Mouse (Mus musculus): Measurements from ENCODE around the gene Trim25.

Trim25 gene

DNA sequence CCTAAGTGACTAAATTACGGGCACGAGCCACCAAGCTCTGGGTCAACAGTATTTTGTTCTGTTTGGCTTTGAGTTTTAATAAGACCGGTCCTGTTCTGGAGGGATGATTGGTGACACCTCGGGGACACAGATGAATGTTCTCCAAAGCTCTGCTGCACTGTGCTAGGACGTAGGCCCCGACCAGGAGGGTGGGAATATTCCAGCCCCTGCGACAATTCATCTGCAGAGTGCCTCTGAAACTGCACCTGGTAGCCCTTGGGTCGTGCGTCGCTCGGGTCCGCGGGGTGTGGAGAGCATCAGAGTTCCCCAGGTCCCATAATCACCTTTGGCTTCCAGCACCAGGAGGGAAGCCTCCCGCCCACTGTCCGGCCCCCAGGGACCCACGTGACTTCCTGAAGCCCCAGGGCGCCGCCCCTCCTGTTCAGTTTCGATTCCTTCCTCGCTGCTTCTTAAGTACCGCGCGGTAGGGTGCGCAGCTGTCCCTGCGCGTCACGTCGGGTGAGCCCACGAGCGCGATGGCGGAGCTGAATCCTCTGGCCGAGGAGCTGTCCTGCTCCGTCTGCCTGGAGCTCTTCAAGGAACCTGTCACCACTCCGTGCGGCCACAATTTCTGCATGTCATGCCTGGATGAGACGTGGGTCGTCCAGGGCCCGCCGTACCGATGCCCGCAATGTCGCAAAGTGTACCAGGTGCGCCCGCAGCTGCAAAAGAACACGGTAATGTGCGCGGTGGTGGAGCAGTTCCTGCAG is at the start of gene Trim25:
TSS of gene Trim25 (plus strand) at position 403 of the 749 bp plus-strand sequence.
- in situ Hi-C loops (cut with MboI; ENCODE audit: low sequenced_read_pairs) = no loop called here

DNA sequence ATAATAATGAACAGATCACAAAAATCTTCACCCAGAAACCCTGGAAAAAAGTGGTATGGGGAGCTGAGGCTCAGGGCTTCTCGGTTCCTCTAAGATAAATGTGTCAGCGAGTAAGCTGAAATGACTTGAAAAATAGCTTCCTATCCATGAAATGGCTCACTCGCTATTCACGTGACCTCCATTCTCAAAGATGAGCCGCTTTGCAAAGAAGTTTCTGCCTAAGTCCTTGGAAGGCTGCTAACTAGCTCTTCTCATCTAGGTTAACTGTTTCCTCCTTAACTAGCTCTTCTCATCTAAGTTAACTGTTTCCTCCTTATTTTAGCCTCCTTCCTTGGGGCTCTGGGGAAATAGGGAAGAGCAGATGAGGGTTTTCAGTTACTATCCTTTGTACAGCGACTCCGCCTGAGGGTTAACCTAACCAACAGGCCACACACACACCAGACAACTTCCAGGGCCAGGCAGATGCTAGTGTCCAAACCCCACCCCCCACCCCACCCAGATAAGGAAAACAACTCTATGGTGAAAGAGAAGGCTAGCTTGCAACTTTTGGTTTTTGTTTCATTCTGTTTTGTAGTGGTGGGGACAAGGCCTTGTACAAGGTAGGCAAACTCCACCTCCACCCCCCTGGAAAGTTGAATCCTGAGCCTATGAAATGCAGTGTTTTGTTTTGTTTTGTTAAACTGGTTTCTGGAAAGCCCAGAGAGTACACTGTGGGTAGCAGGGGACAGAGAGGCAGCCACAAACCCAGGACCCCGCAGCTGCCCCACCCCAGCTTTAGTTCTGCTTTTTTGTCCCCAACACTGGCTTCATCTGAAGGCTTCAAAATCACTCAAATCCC is 49.2 kb upstream of the Trim25 start:
- in situ Hi-C loops (cut with MboI; ENCODE audit: low sequenced_read_pairs) = no loop called here

DNA sequence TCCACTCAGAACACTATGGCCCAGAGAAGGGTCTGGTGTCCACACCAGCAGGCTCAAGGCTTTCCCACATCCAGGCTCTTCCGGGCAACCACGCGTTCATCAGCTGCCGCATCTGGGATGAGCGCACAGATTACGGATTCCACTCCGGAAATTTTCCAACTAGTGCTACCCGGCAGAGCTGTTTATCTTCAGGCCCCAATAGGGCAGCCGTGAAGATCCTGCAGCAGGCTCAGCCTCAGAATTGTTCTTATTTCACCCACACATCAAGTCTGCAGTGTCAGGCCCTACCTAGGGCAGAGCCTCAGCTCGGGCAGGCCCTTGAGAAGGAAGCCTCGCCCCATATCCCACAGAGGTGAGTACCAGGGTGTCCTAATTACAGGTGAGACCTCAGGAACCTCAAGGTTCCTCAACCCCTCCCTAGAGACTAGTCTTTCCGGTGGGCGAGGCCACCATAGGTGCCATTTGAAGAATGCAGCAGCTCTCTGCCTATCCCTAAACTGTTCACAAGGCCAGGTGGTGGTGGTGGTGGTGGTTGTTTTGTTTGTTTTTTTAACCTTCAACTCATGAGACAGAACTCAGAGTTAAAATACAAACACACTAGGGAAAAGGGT is 48.4 kb upstream of the Trim25 start:
- in situ Hi-C loops (cut with MboI; ENCODE audit: low sequenced_read_pairs) = no loop called here

DNA sequence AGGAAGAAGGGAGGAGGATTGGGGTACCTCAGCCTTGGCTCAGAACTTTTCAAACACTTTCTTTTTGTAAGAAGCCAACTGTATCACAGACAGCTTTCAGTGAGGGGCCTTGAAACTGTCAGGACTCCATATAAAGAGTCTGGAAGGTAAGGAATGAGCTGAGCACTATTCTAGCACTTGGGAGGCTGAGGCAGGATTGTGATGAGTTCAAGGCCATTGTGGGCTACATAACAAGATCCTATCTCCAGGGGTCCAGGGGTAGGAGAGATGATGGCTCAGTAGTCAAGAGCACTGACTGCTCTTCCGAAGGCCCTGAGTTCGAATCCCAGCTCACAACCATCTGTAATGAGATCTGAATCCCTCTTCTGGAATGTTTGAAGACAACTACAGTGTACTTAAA is 47.6 kb upstream of the Trim25 start:
- in situ Hi-C loops (cut with MboI; ENCODE audit: low sequenced_read_pairs) = no loop called here

DNA sequence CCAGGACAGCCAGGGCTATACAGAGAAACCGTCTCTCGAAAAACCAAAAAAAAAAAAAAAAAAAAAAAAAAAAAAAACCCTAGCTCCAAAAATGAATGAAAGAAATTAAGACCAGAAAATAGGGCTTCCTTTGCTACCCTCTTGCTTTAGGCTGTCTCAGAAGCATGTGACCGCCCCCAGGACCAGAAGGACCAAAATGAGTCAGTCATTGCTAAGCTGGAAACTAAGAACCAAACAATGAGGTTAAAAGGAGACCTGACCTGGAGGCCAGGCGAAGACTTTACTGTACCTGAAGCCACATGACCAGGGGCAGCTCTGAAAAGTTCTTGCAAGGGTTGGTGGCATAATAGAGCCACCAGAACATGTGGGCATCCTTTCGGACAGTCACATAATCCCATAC is 47.1 kb upstream of the Trim25 start:
- in situ Hi-C loops (cut with MboI; ENCODE audit: low sequenced_read_pairs) = no loop called here

DNA sequence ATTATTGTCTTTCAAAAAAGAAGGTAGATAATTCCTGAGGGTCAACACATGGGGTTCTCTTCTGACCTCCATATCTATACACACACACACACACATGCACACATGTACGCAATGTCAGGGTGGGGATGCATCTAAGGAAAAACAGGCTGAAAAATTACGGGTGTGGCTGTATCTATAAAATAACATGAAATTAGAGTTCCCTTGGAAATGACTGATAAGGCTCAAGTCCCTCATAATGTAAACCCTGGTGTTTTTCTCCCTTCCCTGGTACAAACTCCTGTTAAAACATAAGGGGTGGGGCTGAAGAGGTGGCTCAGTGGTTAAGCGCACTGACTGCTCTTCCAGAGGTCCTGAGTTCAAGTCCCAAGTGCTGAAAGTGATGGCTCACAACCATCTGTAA is 45.6 kb upstream of the Trim25 start:
- in situ Hi-C loops (cut with MboI; ENCODE audit: low sequenced_read_pairs) = no loop called here

DNA sequence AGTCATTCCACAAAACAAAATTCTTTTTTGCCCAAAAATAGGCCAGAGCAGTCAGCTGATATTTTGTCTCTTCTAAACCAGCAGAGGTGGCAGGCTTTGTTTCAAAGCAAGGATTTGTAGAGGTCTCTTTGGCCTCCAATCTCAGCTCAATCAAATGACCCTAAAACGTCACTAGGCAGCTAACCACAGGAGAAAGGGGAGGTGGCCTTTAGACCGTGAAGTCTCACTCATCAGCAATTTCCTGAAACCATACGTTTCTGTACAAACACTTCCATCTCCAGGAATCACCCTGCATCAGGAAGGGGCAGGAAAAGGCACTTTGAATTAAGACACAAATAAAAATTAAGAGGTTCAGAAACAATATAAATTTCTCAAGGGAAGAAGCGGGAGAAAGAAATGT is 44.4 kb upstream of the Trim25 start:
- in situ Hi-C loops (cut with MboI; ENCODE audit: low sequenced_read_pairs) = no loop called here

DNA sequence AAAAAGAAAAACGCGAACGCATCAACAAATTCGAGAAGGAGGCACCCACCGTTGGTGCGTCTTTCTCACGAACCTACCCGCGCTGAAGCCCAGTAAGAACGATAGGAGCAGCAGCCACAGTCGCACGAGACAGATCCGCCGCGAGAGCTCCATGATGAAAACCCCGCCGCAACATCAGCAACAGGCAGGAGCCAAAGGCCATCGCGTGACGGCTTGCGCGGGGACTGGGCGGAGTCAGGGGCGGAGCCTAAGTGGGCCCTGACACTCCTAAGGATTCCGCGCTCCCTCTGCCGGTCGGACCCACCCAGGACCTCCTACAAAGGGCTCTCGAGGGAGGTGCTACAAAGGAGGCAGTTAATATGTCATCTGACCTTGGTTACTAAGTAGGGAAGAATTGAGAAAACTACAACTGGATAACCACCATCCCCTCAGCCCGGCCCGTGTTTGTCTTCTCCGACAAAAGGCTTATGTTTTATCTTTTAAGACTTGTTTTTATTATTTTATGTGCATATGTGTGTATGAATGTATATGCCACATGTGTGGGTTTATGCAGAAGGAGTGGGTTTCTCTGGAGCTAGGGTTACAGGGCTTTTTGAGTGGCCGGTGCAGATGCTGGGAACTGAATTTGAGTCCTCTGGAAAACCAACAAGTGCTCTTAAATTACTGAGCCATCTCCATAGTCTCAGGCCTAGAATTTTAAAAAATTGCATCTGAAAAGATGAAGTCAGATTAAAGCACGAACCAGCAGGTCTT is 43.8 kb upstream of the Trim25 start, which contains the start of gene Scpep1:
TSS of gene Scpep1 (minus strand) at position 249 of the 753 bp plus-strand sequence.
- in situ Hi-C loops (cut with MboI; ENCODE audit: low sequenced_read_pairs) = no loop called here

DNA sequence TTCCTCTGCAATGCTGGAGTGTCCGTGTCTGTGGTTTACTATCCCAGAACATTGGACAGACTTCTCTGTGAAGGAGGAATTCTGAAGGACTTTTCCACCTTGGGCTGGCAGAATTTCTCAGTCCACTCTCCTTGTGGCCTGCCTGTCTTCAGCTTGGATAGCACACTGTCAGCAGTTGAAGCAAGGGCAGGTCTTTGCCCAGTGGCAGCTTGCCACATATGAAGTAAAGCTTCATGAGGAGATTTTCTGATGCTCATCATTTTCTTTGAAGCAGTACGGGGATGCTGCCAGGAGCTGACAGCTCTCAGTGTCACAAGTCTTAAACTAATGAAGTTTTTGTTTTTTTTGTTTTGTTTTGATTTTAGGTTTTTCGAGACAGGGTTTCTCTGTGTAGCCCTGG is 40.3 kb upstream of the Trim25 start:
- in situ Hi-C loops (cut with MboI; ENCODE audit: low sequenced_read_pairs) = no loop called here

DNA sequence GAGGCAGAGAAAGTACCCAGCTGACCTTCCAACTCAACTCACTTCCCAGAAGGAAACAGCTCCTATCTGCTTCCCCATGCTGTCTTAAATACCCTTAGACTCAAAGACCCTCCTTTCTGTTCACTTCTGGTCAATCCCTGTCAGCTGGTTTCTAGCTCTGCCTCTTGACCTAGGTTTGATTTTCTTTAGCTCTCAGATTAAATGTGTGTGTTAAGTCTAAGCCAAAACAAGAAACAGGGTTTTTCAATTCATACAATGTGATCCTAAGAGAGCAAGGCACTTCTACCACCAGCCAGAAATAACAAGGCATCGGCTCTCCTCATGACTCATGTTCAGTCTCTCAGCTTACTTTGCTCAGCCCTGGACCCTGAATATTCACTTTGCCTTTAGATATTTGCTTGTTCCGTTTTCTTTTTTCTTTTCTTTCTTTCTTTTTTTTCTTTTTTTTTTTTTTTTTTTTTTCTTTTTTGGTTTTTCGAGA is 32.3 kb upstream of the Trim25 start, which contains the start of gene Elobl:
TSS of gene Elobl (minus strand) at position 51 of the 481 bp plus-strand sequence.
- in situ Hi-C loops (cut with MboI; ENCODE audit: low sequenced_read_pairs) = no loop called here

DNA sequence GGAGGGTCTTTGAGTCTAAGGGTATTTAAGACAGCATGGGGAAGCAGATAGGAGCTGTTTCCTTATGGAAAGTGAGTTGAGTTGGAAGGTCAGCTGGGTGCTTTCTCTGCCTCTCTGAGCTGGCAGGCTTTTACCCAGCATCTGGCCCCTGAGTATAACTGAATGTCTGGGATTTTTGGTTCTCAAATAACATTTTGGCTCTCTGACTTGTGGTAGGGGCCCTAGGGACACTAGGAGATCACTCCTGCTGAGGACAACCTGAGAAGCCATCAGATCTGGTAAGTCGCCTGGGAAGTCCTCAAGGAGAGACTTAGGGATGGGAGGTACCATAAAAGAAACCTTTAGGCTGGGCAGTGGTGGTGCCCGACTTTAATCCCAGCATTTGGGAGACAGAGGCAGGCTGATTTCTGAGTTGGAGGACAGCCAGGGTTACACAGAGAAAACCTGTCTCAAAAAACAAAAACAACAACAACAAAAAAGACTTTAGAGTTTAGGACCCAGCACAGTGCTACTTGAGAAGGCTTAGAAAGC is 28.9 kb upstream of the Trim25 start, which contains the start of gene Coil:
TSS of gene Coil (plus strand) at position 51 of the 531 bp plus-strand sequence.
- in situ Hi-C loops (cut with MboI; ENCODE audit: low sequenced_read_pairs) = no loop called here

DNA sequence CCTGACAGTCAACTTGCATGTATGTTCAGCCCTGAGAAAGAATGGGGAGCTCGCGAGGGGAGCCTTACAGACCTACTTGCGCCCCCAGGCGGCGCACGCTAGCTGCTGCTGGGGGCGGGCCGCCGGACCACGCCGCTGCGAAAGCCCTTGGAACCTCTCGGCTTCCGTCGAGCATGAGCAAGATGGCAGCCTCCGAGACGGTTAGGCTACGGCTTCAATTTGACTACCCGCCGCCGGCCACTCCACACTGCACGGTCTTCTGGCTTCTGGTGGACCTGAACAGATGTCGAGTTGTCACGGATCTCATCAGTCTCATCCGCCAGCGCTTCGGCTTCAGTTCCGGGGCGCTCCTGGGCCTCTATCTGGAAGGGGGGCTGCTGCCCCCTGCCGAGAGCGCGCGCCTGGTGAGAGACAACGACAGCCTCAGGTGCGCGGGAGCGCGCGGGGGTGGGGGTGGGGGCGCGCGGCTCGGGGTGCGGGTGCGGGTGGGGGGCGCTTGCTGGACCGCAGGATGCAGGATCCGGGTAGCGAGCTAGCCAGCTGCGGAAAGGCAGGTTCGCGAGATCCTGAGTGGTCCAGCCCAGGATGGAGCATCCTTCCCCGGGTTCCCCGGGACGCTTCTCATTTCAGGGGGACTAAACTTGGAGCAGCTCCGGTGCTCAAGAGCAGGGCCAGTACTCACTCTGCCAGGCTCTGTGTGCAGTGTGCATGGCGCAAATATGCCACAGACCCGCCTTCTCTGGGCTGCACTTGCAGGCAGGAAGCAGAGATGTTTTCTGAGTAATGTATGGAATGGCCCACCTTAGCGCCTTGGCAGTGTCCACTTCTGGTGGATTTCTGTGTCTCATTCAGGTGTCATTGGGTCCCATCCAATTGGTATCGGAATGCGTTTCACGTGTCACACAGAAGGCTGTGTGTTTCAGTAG is 25.1 kb upstream of the Trim25 start:
- in situ Hi-C loops (cut with MboI; ENCODE audit: low sequenced_read_pairs) = no loop called here

DNA sequence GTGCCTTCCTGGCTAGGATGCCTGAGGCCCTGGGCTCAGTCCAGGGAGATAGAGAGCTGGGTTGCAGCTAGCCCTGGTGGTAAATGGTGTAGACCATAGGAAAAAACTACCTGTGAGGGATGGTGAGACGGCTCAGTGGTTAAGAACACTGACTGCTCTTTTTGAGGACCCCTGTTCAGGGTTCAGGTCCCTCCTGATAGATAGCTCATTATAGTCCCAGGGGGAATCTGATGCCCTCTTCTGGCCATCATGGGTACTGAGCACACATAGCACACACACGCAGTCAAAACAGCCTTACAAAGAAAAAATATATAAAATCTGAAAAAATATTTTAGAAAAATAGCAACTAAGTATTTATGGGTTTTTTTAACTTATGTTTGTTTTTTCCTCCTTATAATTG is 22.9 kb upstream of the Trim25 start:
- in situ Hi-C loops (cut with MboI; ENCODE audit: low sequenced_read_pairs) = no loop called here

DNA sequence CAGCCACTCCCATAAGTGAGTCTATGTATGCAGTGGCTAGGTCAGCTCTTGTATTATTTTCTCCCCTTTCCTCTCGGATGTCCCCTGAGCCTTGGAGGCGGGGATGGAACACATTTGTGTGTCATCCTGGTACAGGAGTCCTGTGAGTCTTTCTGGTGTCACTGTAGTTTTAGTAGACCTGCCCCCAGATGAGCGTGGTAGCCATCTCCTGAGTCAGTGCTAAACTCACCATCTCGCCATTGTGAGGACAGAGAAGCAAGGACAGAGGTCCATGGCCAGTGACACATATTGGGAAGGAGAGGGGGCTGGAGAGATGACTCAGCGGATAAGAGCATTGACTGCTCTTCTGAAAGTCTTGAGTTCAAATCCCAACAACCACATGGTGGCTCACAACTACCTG is 22.0 kb upstream of the Trim25 start:
- in situ Hi-C loops (cut with MboI; ENCODE audit: low sequenced_read_pairs) = no loop called here

DNA sequence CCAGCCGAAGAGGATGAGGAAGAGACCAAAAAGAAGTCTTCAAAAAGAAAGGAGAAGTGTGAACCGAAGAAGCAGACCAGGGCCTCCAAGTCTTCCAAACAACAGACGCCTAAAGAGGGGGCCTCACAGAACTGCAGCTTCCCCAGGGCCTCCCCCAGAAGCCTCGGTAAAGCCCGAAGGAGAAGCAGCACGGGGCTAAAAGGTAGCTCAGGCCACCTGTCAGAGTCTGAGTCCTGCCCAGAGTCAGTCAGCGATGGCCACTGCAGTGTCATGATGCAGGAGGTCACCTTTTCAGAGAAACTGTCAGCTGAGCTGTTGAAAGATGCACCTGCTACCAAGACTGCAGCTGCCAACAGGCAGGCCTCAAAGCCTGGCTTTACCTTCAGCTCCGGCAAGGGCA is 17.8 kb upstream of the Trim25 start:
- in situ Hi-C loops (cut with MboI; ENCODE audit: low sequenced_read_pairs) = loop anchor here (10.0 kb wide), 1 partner anchor 53 kb away; no protein-coding TSS in a partner anchor

DNA sequence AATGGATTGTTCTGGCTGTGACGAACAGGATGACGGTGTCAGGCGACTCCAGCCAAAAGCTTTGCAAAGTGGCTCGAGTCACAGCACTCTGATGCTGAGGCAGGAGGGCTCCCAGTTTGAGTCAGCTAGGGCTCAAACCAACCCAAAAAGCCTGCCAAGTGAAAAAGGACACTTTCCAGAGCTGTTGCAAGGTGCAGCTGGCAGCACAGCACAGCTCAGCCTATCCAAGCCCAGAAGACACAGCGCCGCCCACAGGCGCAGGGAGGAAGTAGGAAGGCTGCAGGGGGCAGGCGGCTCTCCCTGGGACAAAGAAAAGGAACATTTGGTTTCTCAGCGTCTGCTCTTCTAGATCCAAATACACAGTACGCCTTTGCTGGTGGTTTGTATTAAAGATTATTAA is 12.6 kb upstream of the Trim25 start:
- in situ Hi-C loops (cut with MboI; ENCODE audit: low sequenced_read_pairs) = loop anchor here (10.0 kb wide), 1 partner anchor 48 kb away; no protein-coding TSS in a partner anchor

DNA sequence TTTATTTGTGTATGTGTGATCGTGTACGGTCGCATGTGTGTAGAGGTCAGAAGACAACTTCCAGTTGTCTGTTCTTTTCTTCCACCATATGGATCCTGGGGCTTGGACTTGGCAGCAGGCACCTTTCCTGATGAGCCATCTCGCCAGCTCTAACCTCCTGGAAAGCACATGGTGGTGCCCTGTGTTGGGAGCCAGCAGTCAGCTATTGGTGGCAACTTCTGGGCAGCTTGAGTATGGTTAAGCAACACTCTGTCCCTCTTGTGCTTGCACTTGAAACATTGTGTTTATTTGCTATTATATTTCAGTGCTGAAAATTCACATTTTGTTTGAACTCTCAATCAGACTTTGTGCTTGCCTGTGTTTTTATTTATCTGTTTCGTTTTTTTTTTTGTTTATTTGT is 10.2 kb upstream of the Trim25 start:
- in situ Hi-C loops (cut with MboI; ENCODE audit: low sequenced_read_pairs) = loop anchor here (10.0 kb wide), 1 partner anchor 46 kb away; no protein-coding TSS in a partner anchor

DNA sequence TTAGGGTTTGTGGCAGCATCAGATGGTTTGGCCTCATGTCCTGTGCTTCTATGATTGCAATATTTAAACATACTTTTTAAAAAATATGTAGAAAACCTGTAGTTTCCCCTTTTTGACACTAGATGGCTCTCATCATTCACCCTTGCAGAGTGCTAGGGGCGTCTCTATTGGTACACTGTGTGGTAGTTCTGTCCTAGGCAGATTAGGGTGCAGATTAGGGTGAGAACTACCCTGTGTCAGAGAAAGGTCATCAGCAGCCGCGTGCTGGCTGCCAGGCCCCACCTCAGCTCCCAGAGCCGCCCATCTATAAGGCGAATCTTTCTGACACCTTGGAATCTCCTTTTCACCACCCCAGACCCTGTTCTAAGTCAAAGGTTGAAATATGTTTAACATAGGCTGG is 9.6 kb upstream of the Trim25 start:
- in situ Hi-C loops (cut with MboI; ENCODE audit: low sequenced_read_pairs) = loop anchor here (10.0 kb wide), 1 partner anchor 45 kb away; no protein-coding TSS in a partner anchor

DNA sequence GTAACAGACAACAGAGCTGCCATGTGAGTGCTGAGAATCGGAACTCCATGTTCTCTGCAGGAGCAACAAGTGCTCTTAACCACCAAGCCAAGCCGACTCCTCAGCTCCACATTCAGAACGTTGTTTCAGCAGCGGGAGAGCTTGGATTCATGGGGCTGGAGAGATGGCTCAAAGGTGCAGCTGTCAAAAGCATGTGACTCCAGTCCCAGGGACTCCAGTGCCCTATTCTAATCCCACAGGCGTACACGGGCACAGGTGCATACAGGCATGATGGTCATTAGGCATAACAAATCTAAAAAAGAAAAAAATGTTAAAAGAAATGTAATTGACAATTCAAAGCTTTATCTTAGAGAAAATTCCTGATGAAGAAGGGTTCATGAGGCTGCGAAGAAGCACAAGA is 6.0 kb upstream of the Trim25 start:
- in situ Hi-C loops (cut with MboI; ENCODE audit: low sequenced_read_pairs) = no loop called here
